Mouse (Mus musculus): Measurements from ENCODE around the gene Msantd2. TPM values are rescaled to one million over a fixed set of nuclear protein-coding genes. Genes with fewer than 3 reads are reported as not detected.

Msantd2 gene
- total RNA-seq, 2 experiments from 2014 or later, result 18.3 to 21.9 TPM

DNA sequence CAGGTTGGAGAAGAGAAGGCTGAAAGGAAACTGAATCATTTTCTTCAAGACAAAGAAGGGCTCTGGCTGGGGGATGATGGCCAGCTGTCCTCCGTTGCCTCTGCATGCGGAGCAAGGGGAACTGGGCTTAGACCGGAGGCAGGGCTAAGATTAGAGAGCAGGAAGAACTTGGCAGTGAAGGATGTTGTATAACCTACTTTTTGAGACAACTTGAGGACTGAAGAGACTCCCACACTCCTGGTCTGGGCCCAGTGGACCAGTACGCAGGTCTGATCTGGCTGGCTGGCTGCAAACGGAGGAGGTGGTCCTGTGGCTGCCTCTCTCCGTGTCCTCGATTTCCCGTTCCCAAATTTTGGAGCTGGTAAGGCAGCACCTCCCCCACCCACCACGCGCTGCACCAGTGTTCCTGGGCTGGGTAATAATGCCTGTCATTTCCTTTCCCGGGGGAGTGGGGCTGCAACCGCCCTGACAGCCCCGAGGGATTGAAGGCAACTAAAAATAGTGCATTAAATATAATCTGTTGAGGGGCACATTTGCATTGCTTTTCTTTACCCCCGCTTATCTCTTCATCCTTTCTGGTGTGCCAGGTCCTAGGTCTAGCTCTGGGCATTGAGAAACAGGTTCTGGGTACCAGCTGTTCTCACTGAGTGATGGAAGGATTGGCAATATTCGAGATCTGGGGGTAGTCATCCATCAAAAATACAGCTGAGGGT lies 78.9 kb downstream of the Msantd2 start:
- ATAC-seq (replicated peaks; ENCODE audit: poor library complexity), result peak; percentile 29

DNA sequence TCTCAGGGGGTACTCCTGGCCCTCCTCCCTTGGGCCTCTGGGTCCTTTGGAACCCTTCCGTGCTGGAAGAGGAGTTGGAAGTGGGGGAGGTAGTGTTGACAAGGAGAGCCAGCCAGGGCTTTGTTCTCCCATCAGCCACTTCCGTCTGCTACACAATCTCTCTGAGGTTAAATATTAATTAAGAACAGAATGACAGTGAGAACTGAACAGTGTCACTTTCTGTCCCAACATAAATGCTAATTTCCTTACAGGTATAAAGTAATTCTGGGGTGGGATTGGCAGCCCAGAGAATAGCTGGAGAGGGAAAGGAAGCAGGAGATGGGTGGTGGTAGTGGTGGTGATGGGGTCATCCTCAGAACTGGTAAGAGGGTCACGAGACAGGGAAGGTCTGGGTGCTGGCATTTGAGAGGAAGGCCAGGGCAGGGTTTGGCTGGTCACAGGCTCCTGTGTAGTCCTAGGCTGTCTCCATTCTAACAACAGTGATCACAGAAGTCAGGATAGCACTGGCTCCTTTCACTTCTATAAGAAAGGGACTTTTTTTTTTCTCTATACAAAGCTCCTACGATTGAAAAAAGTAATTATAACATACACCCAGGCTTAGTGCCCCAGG lies 79.6 kb downstream of the Msantd2 start:
- no peak for ATAC-seq (replicated peaks; ENCODE audit: poor library complexity)

- 0 out of 2 replicates have a peak, but pooled peaks have one; percentile 7 for ATAC-seq (replicated peaks; ENCODE audit: poor library complexity)
These were observed 80.2 kb downstream of the Msantd2 start for GRCm38 (mm10) chr9:37569231-37569835.

DNA sequence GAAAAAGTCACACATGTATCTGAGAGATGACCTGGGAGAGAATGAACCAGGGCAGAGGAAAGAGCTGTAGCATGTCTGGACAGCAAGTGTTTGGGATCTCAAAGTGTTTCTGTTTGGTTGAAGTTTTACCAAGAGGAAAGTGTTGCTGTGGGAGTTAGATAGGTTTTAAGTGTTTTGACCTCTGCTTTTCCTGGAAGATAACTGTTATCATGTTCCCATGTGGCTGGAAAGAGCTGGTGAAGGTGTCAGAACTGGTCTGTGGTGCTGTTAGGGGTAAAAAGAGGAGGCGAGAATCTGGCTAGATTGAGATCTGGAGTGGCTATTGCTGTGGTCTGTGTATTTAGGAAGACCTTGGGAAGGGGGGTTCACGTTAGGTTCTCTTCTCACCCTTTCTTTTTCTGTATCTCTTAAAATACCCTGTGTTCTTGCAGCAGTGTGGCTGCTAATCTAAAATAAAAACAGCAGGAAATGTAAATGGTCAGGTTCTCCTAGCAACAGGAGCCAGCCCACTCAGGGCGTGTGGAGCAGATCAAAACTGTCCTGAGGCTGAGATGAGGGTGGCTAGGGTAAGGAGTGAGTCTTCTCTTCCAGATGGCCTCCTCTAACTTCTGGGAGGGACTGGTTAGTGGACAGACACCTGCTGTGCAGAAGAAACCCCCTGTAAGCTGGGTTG lies 83.2 kb downstream of the Msantd2 start:
- peak; percentile 4; the same call in 1 of the 2 replicates for ATAC-seq (replicated peaks; ENCODE audit: poor library complexity)

Other genes starting within 250 kb of the Msantd2 start
- 0.15 and 0.37 TPM in 2 replicates for gene Slc37a2, start 233.6 kb upstream of the Msantd2 start, total RNA-seq (2015)
- 0.37 and 0.50 TPM in 2 replicates for gene Slc37a2, start 233.6 kb upstream of the Msantd2 start, total RNA-seq (2017)
- gene Ccdc15, start 140.9 kb upstream of the Msantd2 start, total RNA-seq (2015), result 15.9 and 20.4 TPM in 2 replicates
- gene Ccdc15, start 140.9 kb upstream of the Msantd2 start, total RNA-seq (2017), result 12.9 and 17.9 TPM in 2 replicates
- gene Hepacam, start 122.0 kb upstream of the Msantd2 start, total RNA-seq (2015), result not detected in 2 replicates
- gene Hepacam, start 122.0 kb upstream of the Msantd2 start, total RNA-seq (2017), result not detected in 2 replicates
- gene Robo4, start 87.4 kb upstream of the Msantd2 start, total RNA-seq (2015), result 0.17 and 0.86 TPM in 2 replicates
- gene Robo4, start 87.4 kb upstream of the Msantd2 start, total RNA-seq (2017), result 0.30 TPM in 1 of 2 replicates, not detected in the other
- gene Robo3, start 56.1 kb upstream of the Msantd2 start, total RNA-seq (2015), result 0.07 and 0.32 TPM in 2 replicates
- 0.10 TPM in 1 of 2 replicates, not detected in the other for gene Robo3, start 56.1 kb upstream of the Msantd2 start, total RNA-seq (2017)
- 0.34 and 0.94 TPM in 2 replicates for gene Esam, start 38.8 kb downstream of the Msantd2 start, total RNA-seq (2015)
- 0.29 and 0.57 TPM in 2 replicates for gene Esam, start 38.8 kb downstream of the Msantd2 start, total RNA-seq (2017)
- gene Vsig2, start 49.9 kb downstream of the Msantd2 start, total RNA-seq (2015), result not detected in 2 replicates
- not detected in 2 replicates for gene Vsig2, start 49.9 kb downstream of the Msantd2 start, total RNA-seq (2017)
- 4.4 and 9.6 TPM in 2 replicates for gene Nrgn, start 63.6 kb downstream of the Msantd2 start, total RNA-seq (2015)
- 0.54 and 3.5 TPM in 2 replicates for gene Nrgn, start 63.6 kb downstream of the Msantd2 start, total RNA-seq (2017)
- 13.4 and 16.9 TPM in 2 replicates for gene Siae, start 66.4 kb downstream of the Msantd2 start, total RNA-seq (2015)
- gene Siae, start 66.4 kb downstream of the Msantd2 start, total RNA-seq (2017), result 9.4 and 11.8 TPM in 2 replicates
- gene Spa17, start 124.4 kb downstream of the Msantd2 start, total RNA-seq (2015), result 2.9 and 6.7 TPM in 2 replicates
- gene Spa17, start 124.4 kb downstream of the Msantd2 start, total RNA-seq (2017), result 1.7 and 5.1 TPM in 2 replicates
- gene Tbrg1, start 168.0 kb downstream of the Msantd2 start, total RNA-seq (2015), result 35.0 and 38.1 TPM in 2 replicates
- 39.9 and 47.8 TPM in 2 replicates for gene Tbrg1, start 168.0 kb downstream of the Msantd2 start, total RNA-seq (2017)
- not detected in 2 replicates for gene Panx3, start 179.9 kb downstream of the Msantd2 start, total RNA-seq (2015)
- gene Panx3, start 179.9 kb downstream of the Msantd2 start, total RNA-seq (2017), result not detected in 2 replicates
- not detected in 2 replicates for gene Olfr160, start 226.9 kb downstream of the Msantd2 start, total RNA-seq (2015)
- gene Olfr160, start 226.9 kb downstream of the Msantd2 start, total RNA-seq (2017), result not detected in 2 replicates